Mouse (Mus musculus): Measurements from ENCODE around the gene Insl5. TPM values are rescaled to one million over a fixed set of nuclear protein-coding genes. Genes with fewer than 3 reads are reported as not detected.

Insl5 gene
- polyA plus RNA-seq, 2 experiments = not detected

GRCm38 (mm10) chr4:103056909-103057308 is 30.3 kb upstream of the Insl5 start:
- Histone ChIP-seq H3K27me3 (ENCODE audit: control insufficient read depth, insufficient read depth, low read length) (no peaks in the 10 kb centered on the region), H3K4me2 (ENCODE audit: low read depth) (no peak overlapping the region), H3K4me1 (replicated peaks; ENCODE audit: control insufficient read depth in 2 of 2, insufficient read depth in 2 of 2, low read length in 1 of 2) (no peaks in the 10 kb centered on the region), H3K36me3 (replicated peaks; ENCODE audit: control insufficient read depth, insufficient read depth, low read depth) (no peaks in the 10 kb centered on the region), H3K27ac (no peak overlapping the region), H3K9ac (replicated peaks) (no peak overlapping the region), H3K4me3 (ENCODE audit: insufficient read depth in 1 of 2, low read depth in 2 of 2, low read length in 2 of 2) (no peak overlapping the region), H3K9me3 (ENCODE audit: control insufficient read depth, low read length) (no peaks in the 10 kb centered on the region)
- WGBS (ENCODE audit: insufficient replicate concordance) = 66% methylated on average over 5 of the region's 5 CpGs
- DNase-seq (ENCODE audit: low read depth in 3 of 3, low spot score in 3 of 3) (no peak), ATAC-seq (ENCODE audit: insufficient read depth) (no peak)
- TF ChIP-seq EP300 (IDR thresholded peaks at IDR 0.05; ENCODE audit: low read depth) (no peak), CTCF (IDR thresholded peaks at IDR 0.05; ENCODE audit: low read depth) (no peak)

- H3K4me1 ChIP-seq (replicated peaks; ENCODE audit: control insufficient read depth in 2 of 2, insufficient read depth in 2 of 2, low read length in 1 of 2) = no peaks in the 10 kb centered on the region
- no peak overlapping the region for H3K9ac ChIP-seq (replicated peaks)
- WGBS (ENCODE audit: insufficient replicate concordance) = 75% methylated on average over 11 of the region's 11 CpGs
- no peaks in the 10 kb centered on the region for H3K27me3 ChIP-seq (ENCODE audit: control insufficient read depth, insufficient read depth, low read length)
- no peak overlapping the region for H3K4me3 ChIP-seq (ENCODE audit: insufficient read depth in 1 of 2, low read depth in 2 of 2, low read length in 2 of 2)
- H3K36me3 ChIP-seq (replicated peaks; ENCODE audit: control insufficient read depth, insufficient read depth, low read depth) = no peaks in the 10 kb centered on the region
- H3K27ac ChIP-seq = no peak overlapping the region
- no peak for ATAC-seq (ENCODE audit: insufficient read depth)
- TF ChIP-seq CTCF (IDR thresholded peaks at IDR 0.05; ENCODE audit: low read depth) (no peak), EP300 (IDR thresholded peaks at IDR 0.05; ENCODE audit: low read depth) (no peak)
- DNase-seq (ENCODE audit: low read depth in 3 of 3, low spot score in 3 of 3) = no peak
- H3K9me3 ChIP-seq (ENCODE audit: control insufficient read depth, low read length) = no peaks in the 10 kb centered on the region
- H3K4me2 ChIP-seq (ENCODE audit: low read depth) = no peak overlapping the region
These were observed 21.4 kb upstream of the Insl5 start for GRCm38 (mm10) chr4:103048046-103048445.

- H3K4me3 ChIP-seq (ENCODE audit: insufficient read depth in 1 of 2, low read depth in 2 of 2, low read length in 2 of 2) = no peak overlapping the region
- no peak for DNase-seq (ENCODE audit: low read depth in 3 of 3, low spot score in 3 of 3)
- ATAC-seq (ENCODE audit: insufficient read depth) = no peak
- no peaks in the 10 kb centered on the region for H3K9me3 ChIP-seq (ENCODE audit: control insufficient read depth, low read length)
- H3K9ac ChIP-seq (replicated peaks) = no peak overlapping the region
- H3K4me2 ChIP-seq (ENCODE audit: low read depth) = no peak overlapping the region
- TF ChIP-seq EP300 (IDR thresholded peaks at IDR 0.05; ENCODE audit: low read depth) (no peak), CTCF (IDR thresholded peaks at IDR 0.05; ENCODE audit: low read depth) (peak; percentile 28)
- H3K27me3 ChIP-seq (ENCODE audit: control insufficient read depth, insufficient read depth, low read length) = no peaks in the 10 kb centered on the region
- no peaks in the 10 kb centered on the region for H3K36me3 ChIP-seq (replicated peaks; ENCODE audit: control insufficient read depth, insufficient read depth, low read depth)
- WGBS (ENCODE audit: insufficient replicate concordance) = 81% methylated on average over 11 of the region's 11 CpGs
- H3K27ac ChIP-seq = no peak overlapping the region
- no peaks in the 10 kb centered on the region for H3K4me1 ChIP-seq (replicated peaks; ENCODE audit: control insufficient read depth in 2 of 2, insufficient read depth in 2 of 2, low read length in 1 of 2)
These were observed 16.4 kb upstream of the Insl5 start for GRCm38 (mm10) chr4:103042997-103043396.

DNA sequence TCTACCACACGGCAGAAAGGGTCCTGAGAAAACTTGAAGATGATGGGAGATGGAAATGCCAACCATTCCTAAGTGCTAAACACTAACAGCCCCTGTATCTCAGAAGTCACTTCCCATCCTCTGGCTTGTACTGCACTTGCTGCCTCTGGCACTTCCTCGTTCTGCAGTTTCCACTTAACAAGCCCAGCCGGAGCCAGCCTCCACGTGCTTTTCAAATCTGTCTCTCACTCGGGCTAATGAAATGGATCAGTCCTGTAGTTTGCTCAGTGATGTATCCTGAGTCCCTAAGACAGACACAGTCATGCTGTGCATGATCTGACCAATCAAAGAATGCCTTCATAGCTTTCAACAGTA is 13.2 kb upstream of the Insl5 start:
- ATAC-seq (ENCODE audit: insufficient read depth) = no peak
- Histone ChIP-seq H3K36me3 (replicated peaks; ENCODE audit: control insufficient read depth, insufficient read depth, low read depth) (no peaks in the 10 kb centered on the region), H3K4me3 (ENCODE audit: insufficient read depth in 1 of 2, low read depth in 2 of 2, low read length in 2 of 2) (no peak overlapping the region), H3K9ac (replicated peaks) (no peak overlapping the region), H3K4me2 (ENCODE audit: low read depth) (no peak overlapping the region), H3K9me3 (ENCODE audit: control insufficient read depth, low read length) (no peaks in the 10 kb centered on the region), H3K4me1 (replicated peaks; ENCODE audit: control insufficient read depth in 2 of 2, insufficient read depth in 2 of 2, low read length in 1 of 2) (no peaks in the 10 kb centered on the region), H3K27ac (no peak overlapping the region), H3K27me3 (ENCODE audit: control insufficient read depth, insufficient read depth, low read length) (no peaks in the 10 kb centered on the region)
- TF ChIP-seq CTCF (IDR thresholded peaks at IDR 0.05; ENCODE audit: low read depth) (no peak), EP300 (IDR thresholded peaks at IDR 0.05; ENCODE audit: low read depth) (no peak)
- DNase-seq (ENCODE audit: low read depth in 3 of 3, low spot score in 3 of 3) = no peak
- 20% methylated on average over 5 of the region's 5 CpGs for WGBS (ENCODE audit: insufficient replicate concordance)

- Histone ChIP-seq H3K9me3 (ENCODE audit: control insufficient read depth, low read length) (no peaks in the 10 kb centered on the region), H3K9ac (replicated peaks) (no peak overlapping the region), H3K27ac (no peak overlapping the region), H3K36me3 (replicated peaks; ENCODE audit: control insufficient read depth, insufficient read depth, low read depth) (no peaks in the 10 kb centered on the region), H3K4me3 (ENCODE audit: insufficient read depth in 1 of 2, low read depth in 2 of 2, low read length in 2 of 2) (no peak overlapping the region), H3K4me2 (ENCODE audit: low read depth) (no peak overlapping the region), H3K27me3 (ENCODE audit: control insufficient read depth, insufficient read depth, low read length) (no peaks in the 10 kb centered on the region), H3K4me1 (replicated peaks; ENCODE audit: control insufficient read depth in 2 of 2, insufficient read depth in 2 of 2, low read length in 1 of 2) (no peaks in the 10 kb centered on the region)
- ATAC-seq (ENCODE audit: insufficient read depth) (no peak), DNase-seq (ENCODE audit: low read depth in 3 of 3, low spot score in 3 of 3) (no peak)
- TF ChIP-seq EP300 (IDR thresholded peaks at IDR 0.05; ENCODE audit: low read depth) = no peak
- no peak for TF ChIP-seq CTCF (IDR thresholded peaks at IDR 0.05; ENCODE audit: low read depth)
- WGBS (ENCODE audit: insufficient replicate concordance) = 24% methylated on average over 14 of the region's 14 CpGs
These were observed 12.6 kb upstream of the Insl5 start for GRCm38 (mm10) chr4:103039103-103039837.

Measured in liver, embryonic 14.5 days (tissue).